Mouse (Mus musculus) stomach, embryonic 14.5 days (tissue): Measurements from ENCODE around the gene Rnf208. TPM values are rescaled to one million over a fixed set of nuclear protein-coding genes. Genes with fewer than 3 reads are reported as not detected.
A peak's percentile ranks its signal among the peaks of the same experiment; 100 is the strongest.
"Not testable (repeated sequence)": the region's sequence is repeated elsewhere in the genome, so short reads cannot be mapped to it uniquely, and the experiment has no call there.

Source experiments
- ATAC-seq: fragments of 200-750 bp; cut with Nextera tagmentation; 2 replicates; pipeline ENCODE4 v1.8.0; 2017; ENCODE audit warnings: low read depth, moderate TSS enrichment; ENCODE audit not compliant: insufficient number of reproducible peaks, insufficient read depth, low FRiP score
- H3K27ac ChIP-seq: fragments of 300-500 bp; sonication (generic); 2 replicates; pipeline ENCODE4 v1.5.1; 2014; ENCODE audit warnings: mild to moderate bottlenecking, low read length, moderate library complexity, mixed read lengths
- H3K27me3 ChIP-seq: fragments of 300-500 bp; sonication (generic); 2 replicates; pipeline ENCODE4 v1.6.1; 2014; ENCODE audit warnings: low read length, control low read depth, mixed read lengths; ENCODE audit not compliant: control insufficient read depth, insufficient read depth
- H3K36me3 ChIP-seq: fragments of 300-500 bp; sonication (generic); 2 replicates; pipeline ENCODE4 v1.6.1; 2014; ENCODE audit warnings: mild to moderate bottlenecking, control low read depth, low read length, moderate library complexity, mixed read lengths; ENCODE audit not compliant: control insufficient read depth, insufficient read depth
- H3K4me1 ChIP-seq: fragments of 300-500 bp; sonication (generic); 2 replicates; pipeline ENCODE4 v1.6.1; 2014; ENCODE audit warnings: low read length, control low read depth, mixed read lengths; ENCODE audit not compliant: control insufficient read depth, insufficient read depth
- H3K4me2 ChIP-seq: fragments of 300-500 bp; sonication (generic); replicated peaks from 2 replicates; pipeline ENCODE4 v1.6.1; 2014; ENCODE audit warnings: low read depth, low read length, control low read depth
- H3K4me3 ChIP-seq: fragments of 300-500 bp; sonication (generic); 2 replicates; pipeline ENCODE4 v1.5.1; 2014; ENCODE audit warnings: low read depth, low read length, control low read depth
- H3K9ac ChIP-seq: fragments of 300-500 bp; sonication (generic); replicated peaks from 2 replicates; pipeline ENCODE4 v1.6.1; 2014; ENCODE audit warnings: low read depth, mild to moderate bottlenecking, control low read depth, low read length, moderate library complexity, mixed read lengths
- H3K9me3 ChIP-seq: fragments of 300-500 bp; sonication (generic); 2 replicates; pipeline ENCODE4 v1.6.1; 2016; ENCODE audit warnings: low read depth, low read length, control low read depth; ENCODE audit not compliant: control insufficient read depth
- WGBS: fragments of 180-500 bp; shearing (Covaris S2); extraction: QIAGEN DNeasy Blood & Tissue Kit; methylation state at CpG from one replicate; pipeline ENCODE4 v1.1.7; 2014; 5-methylcytosine and 5-hydroxymethylcytosine counted together
- polyA plus RNA-seq: library from polyadenylated mRNA; unstranded; fragments of >200 nt; fragmentation: Nextera tagmentation; extraction: Ambion mirVana; gene quantifications from 2 replicates; pipeline ENCODE4 v1.2.1, GENCODE M21; 2014

Gene Rnf208
- polyA plus RNA-seq, 1 experiment from 2014 or later = 11.9 TPM

- Histone ChIP-seq H3K4me3 (no peak overlapping the region), H3K36me3 (peaks cover 6% of the 10 kb centered on the region; the same call in 1 of the 2 replicates), H3K9me3 (no peaks in the 10 kb centered on the region), H3K27me3 (0 out of 2 replicates have a peak, but pooled peaks cover 11% of the 10 kb centered on the region), H3K27ac (no peak overlapping the region), H3K4me2 (no peak overlapping the region), H3K9ac (no peak overlapping the region), H3K4me1 (peaks cover 14% of the 10 kb centered on the region; the same call in 1 of the 2 replicates)
- ATAC-seq = no peak
- 73% methylated on average over 8 of the region's 8 CpGs for WGBS
Measured at GRCm38 (mm10) chr2:25243342-25243741, 1.3 kb downstream of the Rnf208 start.

DNA sequence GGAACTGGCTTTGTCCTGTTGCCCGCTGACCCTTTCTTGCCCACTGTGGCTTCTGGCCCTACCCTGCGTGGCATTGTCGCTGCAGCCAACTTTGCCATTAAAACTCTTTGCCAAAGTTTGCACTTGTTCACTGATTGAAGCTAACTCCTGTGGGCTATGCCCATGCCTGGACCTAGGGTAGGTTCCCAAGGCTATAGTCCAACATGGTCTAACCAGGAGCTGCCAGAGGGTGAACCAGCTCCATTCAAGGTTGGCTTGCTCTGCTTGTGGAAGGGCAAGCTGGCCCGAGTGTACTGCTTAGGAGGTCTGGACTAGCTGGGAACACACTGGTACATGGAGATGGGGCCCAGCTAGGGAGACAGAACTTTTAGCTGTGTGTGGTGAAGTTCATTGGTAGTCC, 2.1 kb downstream of the Rnf208 start:
- no peak for ATAC-seq
- Histone ChIP-seq H3K27me3 (0 out of 2 replicates have a peak, but pooled peaks cover 11% of the 10 kb centered on the region), H3K27ac (no peak overlapping the region), H3K4me3 (no peak overlapping the region), H3K9me3 (no peaks in the 10 kb centered on the region), H3K4me2 (no peak overlapping the region), H3K4me1 (peaks cover 14% of the 10 kb centered on the region; the same call in 1 of the 2 replicates), H3K9ac (no peak overlapping the region), H3K36me3 (peaks cover 11% of the 10 kb centered on the region; the same call in 1 of the 2 replicates)
- WGBS = 88% methylated on average over 4 of the region's 4 CpGs

GRCm38 (mm10) chr2:25246183-25247072, 4.4 kb downstream of the Rnf208 start, which contains the start of gene AL732309.1:
Gene AL732309.1 (minus strand): TSS chr2:25246863.
- Histone ChIP-seq H3K27ac (no peak within 1 kb of the TSS), H3K27me3 (0 out of 2 replicates have a peak, but pooled peaks cover 9% of the 10 kb centered on the region), H3K4me2 (no peak within 1 kb of the TSS), H3K4me1 (peaks cover 5% of the 10 kb centered on the region; the same call in 1 of the 2 replicates), H3K36me3 (peaks cover 20% of the 10 kb centered on the region), H3K4me3 (no peak within 1 kb of the TSS), H3K9ac (no peak within 1 kb of the TSS), H3K9me3 (no peaks in the 10 kb centered on the region)
- 80% methylated on average over 10 of the region's 10 CpGs for WGBS
- no peak for ATAC-seq

- peaks cover 31% of the 10 kb centered on the region for H3K36me3 ChIP-seq
- no peak for ATAC-seq
Measured at GRCm38 (mm10) chr2:25252331-25252730, 10.3 kb downstream of the Rnf208 start.

DNA sequence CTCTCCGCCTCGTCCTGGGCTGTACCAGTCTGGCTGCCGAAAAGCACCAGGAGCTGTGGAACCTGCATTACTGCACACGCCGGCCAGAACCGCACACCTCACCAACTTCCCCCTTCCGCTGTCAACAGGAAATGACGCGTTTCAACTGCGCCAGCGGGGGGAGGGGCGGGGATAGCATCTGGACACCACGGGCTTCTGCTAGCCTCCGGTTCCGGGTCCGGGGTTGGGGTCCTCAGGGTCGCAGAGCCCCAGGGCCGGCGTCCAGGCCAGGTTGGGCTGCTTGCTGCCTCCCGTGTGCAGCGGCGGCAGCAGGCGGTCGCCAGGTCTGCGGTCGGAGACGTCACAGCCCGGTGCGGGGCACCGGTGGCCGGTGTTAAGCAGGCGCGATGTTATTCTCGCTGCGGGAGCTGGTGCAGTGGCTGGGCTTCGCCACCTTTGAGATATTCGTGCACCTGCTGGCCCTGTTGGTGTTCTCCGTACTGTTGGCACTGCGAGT, 13.3 kb downstream of the Rnf208 start, which contains the start of gene Tmem203:
Gene Tmem203 (plus strand): TSS at position 156 of the 496 bp plus-strand sequence.
- Histone ChIP-seq H3K36me3 (peaks cover 14% of the 10 kb centered on the region), H3K27me3 (no peaks in the 10 kb centered on the region), H3K9me3 (no peaks in the 10 kb centered on the region), H3K27ac (peak within 1 kb of the TSS; percentile 41), H3K4me1 (peaks cover 11% of the 10 kb centered on the region), H3K9ac (peak within 1 kb of the TSS; percentile 78), H3K4me3 (peak within 1 kb of the TSS; percentile 98), H3K4me2 (peak within 1 kb of the TSS; percentile 97)
- whole genome bisulfite sequencing = under 1% methylated on average over 39 of the region's 39 CpGs
- peak; percentile 87 for ATAC-seq

More at GRCm38 (mm10) chr2:25252331-25252730, 10.3 kb downstream of the Rnf208 start:
- 82% methylated on average over 1 of the region's 1 CpGs for WGBS
- no peak overlapping the region for H3K27ac ChIP-seq
- H3K27me3 ChIP-seq = no peaks in the 10 kb centered on the region
- H3K9me3 ChIP-seq = no peaks in the 10 kb centered on the region
- H3K4me2 ChIP-seq = no peak overlapping the region
- H3K9ac ChIP-seq = no peak overlapping the region
- H3K4me1 ChIP-seq = peaks cover 11% of the 10 kb centered on the region
- no peak overlapping the region for H3K4me3 ChIP-seq

DNA sequence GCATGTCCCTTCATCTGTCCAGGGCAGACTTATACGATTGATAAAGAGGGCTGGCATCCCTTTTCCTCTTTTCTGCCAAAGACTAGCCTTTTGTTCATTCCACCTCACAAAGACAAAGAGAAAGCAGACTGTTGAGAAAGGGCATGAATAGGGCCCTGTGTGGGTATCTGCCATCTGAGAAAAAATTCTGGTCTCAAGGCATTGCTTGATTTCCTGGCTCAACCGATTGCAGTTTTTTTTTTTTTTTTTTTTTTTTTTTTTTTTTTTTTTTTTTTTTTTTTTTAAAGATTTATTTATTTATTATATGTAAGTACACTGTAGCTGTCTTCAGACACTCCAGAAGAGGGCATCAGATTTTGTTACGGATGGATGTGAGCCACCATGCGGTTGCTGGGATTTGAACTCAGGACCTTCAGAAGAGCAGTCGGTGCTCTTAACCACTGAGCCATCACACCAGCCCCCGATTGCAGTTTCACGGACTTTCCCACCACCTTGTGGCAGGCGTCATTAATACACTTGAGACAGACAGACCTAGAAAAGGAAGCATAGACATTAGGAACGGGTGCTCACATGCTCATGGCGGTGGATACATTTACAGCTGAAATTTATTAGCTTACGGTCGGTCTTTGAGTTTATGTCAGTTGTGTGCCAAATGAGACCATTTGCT, 14.5 kb downstream of the Rnf208 start:
- not testable (repeated sequence) for H3K9ac ChIP-seq, ATAC-seq, H3K27me3 ChIP-seq, H3K27ac ChIP-seq, H3K36me3 ChIP-seq, H3K9me3 ChIP-seq
- H3K4me1 ChIP-seq = peaks cover 11% of the 10 kb centered on the region
- peak overlapping the region; percentile 97 for H3K4me2 ChIP-seq
- H3K4me3 ChIP-seq = peak overlapping the region; percentile 98
- 53% methylated on average over 11 of the region's 12 CpGs for WGBS

DNA sequence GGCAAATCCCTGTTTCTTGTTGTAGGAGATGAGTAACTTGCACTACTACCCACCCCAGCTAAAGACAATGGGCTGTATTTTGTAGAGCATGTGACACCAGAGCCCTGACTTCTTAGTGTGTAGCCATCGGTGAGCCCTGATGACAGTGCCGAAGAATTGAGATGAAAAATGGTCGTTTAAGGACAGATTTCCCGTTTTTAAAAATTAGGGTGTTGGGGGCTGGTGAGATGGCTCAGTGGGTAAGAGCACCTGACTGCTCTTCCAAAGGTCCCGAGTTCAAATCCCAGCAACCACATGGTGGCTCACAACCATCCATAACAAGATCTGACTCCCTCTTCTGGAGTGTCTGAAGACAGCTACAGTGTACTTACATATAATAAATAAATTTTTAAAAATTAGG, 15.2 kb downstream of the Rnf208 start:
- H3K9me3 ChIP-seq, H3K36me3 ChIP-seq, H3K9ac ChIP-seq, H3K4me3 ChIP-seq, H3K27me3 ChIP-seq, ATAC-seq, H3K4me2 ChIP-seq, H3K27ac ChIP-seq: not testable (repeated sequence)
- 80% methylated on average over 5 of the region's 5 CpGs for WGBS
- peaks cover 11% of the 10 kb centered on the region for H3K4me1 ChIP-seq

GRCm38 (mm10) chr2:25258887-25259286, 16.8 kb downstream of the Rnf208 start:
- no peak for ATAC-seq
- H3K4me3 ChIP-seq = no peak overlapping the region
- no peak overlapping the region for H3K27ac ChIP-seq
- no peak overlapping the region for H3K4me2 ChIP-seq
- no peaks in the 10 kb centered on the region; the same call in none of the 2 replicates for H3K27me3 ChIP-seq
- no peaks in the 10 kb centered on the region for H3K9me3 ChIP-seq
- H3K4me1 ChIP-seq = peaks cover 17% of the 10 kb centered on the region
- no peak overlapping the region for H3K9ac ChIP-seq
- no peaks in the 10 kb centered on the region for H3K36me3 ChIP-seq
- 60% methylated on average over 2 of the region's 2 CpGs for WGBS
